Mouse (Mus musculus) urinary bladder, postnatal 14 days (tissue): ENCODE measurements around the gene Focad.
A peak's percentile ranks its signal among the peaks of the same experiment; 100 is the strongest.

Experiments used
- DNase-seq: peaks from one replicate; pipeline ENCODE4 v3.0.0; 2021; ENCODE audit warnings: low spot score

Focad gene

DNA sequence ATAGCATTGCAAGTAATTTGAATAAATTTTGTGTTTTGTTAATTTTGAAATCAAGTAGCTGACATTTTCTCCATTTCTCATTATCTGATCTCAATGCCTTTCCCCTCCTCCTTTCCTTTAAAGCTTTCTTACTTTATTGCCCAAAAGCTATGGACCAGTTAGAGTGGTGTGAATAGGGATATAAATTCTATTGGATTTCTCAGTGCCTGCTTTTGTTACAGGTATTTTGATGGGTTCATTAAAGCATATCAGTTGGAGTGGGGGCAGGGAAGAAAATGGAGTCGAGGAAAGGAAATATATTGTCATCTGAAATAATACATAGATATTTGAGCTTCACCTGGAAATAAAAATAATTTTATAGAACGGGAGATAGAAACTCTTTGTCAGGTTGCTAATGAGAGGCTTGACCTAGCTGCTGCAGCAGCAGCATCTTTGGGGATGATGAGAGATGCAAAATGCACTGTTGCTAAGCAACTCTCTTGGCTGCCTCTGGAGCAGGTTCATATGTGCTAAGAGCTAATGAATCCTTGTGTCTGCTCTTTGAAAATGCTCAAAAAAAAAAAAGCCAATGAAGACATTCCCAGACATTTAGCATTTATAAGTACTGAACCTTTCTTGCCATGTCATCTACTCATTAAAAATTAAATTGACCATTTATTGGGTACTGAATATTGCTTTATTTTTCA, 116.9 kb downstream of the Focad start:
- DNase-seq, result no peak

DNA sequence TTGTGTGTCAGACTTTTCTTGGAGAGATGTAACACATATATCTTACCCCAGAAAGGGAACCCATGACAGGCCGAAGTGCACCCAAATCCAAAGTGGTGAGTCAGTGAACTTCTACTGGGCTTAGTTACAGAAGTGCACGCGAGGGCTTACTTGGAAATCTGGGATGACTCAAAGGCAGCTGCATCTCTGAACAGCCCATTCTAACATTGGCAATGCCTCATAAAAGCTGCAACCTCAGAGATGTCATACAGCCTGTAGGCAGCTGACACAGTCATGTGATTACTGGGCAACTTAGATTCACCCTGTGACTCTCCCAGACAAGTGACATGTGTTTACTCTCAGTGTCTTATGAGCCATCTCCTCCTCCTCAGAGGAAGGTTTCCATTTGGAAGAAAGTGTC, 119.5 kb downstream of the Focad start:
- DNase-seq, result peak; percentile 18

DNA sequence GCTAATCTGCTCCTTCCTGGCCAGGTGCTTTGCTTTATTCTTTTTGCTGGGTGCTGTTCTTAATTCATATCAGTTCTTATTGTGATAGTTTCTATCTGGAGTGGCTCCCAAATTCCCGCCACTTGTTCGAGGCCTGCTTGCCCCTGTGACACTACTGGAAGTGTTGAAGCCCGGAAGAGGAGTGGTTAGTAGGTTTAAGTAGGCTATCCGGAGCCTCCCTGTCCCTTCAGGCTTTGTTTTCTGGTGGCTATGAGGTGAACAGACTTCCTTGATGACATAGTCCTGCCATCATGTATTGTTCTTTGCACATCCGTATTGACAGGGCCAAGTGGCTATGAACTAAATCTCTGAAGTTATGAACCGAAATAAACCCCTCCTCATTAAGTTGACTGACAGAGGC, 123.9 kb downstream of the Focad start:
- no peak for DNase-seq

DNA sequence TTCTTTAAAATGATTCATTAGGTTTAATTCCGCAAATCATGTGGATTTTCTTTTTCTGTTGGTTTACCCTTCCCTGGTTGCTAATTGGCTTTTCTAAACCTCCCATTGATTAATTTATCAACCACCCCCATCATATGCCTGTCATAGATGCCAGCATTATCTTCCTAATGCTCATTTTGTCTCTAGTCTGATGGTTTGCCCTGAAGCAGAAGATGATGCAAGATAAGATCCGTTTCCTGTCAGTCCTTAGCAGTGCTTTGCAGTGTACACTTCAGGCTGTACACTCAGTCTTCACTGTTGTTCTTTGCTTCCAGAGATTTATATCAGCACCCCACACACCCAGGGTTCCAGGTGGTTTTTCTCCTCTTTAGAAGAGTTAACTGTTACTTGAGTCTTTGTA, 124.4 kb downstream of the Focad start:
- DNase-seq, result no peak

DNA sequence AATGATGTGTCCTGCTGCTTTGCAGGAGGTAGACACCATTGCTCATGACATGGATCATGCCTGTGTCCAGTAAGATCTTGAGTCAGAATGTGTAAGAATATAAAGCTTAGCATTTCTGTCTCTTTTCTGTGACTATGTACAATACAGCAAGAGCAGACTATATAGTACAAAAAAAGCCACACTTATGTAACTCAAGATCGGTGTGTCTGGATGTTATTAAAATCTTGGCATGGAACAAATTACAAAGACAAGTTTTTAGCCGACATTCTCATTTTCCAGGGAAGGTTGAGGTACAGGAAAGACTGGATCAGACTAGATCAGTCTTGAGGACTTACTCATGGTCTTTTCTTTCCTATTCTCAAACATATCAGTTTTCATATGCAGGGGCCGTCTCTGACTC, 136.9 kb downstream of the Focad start:
- DNase-seq, result no peak

DNA sequence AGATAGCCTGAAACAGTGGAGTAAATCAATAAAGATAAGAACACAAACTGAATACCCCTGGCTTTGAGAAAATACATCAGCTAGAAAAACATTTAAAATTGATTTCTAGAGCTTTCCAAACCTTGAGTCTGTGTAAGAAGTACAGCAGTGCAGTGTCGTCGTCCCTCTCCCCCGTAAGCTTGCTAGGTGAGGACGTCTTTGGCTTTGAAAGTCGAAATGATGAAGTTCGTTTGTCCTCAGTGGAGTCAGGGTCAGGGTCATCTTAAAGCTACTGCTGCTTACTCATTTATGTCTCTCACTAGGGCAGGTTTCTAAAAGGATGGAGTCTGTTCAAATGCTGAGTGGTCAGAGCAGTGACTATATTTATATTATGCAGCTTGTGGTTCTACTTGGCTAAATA, 141.5 kb downstream of the Focad start:
- no peak for DNase-seq

DNA sequence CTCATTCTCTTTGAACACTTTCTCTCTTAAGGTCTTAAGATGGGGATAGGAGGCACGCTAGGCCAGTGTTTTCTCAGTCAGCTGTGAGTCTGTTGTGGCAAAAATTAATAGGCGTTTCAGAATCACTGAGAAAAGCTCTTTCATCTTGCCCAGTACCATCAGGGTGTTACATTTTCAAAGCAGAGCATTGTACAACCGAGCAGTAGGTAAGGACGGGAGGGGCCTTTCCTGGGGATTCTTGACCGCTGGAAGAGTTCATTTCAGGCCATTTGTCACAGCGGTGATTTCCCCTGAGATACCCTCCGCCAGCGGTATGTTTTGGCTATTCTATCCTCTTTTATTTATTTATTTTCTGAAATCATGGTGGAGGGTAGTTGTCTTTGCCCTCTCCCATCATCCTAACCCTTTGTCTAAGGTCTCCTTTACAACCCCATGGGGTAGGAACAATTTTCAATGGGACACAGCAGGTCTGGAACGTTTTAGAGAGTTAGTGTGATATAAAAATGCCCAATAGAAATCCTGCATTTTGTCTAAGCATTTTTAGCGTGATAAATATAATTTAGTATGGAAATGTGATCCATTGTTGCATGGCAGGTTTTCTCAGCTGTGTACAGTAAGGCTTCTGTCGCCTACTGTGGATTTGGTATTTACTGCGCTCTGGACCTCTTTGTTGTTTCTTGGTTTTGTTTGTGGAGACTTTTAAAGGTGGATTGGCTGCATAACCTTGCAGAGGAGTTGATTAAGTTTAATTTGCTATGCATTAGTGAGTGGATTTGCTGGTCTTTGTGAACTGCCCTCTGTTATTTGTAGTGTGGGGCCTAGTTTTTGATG, 142.7 kb downstream of the Focad start:
- no peak for DNase-seq

DNA sequence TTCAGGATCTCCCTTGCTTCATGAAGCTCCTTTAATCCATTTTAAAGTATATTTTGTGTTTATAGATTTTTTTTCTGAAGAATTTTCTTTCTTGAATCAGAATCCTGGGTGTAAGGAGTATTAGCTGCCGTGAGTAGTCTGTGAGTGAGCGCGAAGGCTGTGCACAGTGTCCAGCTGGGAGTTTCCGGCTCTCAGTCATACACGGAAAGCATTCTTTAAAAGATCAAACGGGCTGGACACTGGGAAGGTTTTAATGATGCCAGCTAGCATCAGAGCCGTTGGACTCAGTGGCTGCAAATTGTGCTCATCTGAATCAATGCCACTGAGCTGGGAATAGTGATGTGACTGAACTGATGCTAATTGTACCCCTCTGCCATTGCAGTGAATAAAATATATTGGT, 143.9 kb downstream of the Focad start:
- DNase-seq, result no peak

DNA sequence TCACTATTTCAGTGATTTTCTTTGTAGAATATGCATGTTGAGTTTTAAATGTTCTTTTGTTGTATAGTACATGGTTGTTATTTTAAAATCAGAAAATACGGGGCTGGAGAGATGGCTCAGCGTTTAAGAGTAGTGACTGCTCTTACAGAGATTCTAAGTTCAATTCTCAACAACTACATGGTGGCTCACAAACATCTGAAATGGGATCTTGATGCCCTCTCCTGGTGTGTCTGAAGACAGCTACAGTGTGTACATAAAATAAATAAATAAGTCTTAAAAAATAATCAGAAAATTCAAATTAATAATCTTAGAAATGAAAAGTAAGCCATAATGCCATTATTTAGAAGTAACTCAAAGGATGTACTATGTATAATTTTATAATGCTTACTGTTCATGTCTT, 149.4 kb downstream of the Focad start:
- no peak for DNase-seq

DNA sequence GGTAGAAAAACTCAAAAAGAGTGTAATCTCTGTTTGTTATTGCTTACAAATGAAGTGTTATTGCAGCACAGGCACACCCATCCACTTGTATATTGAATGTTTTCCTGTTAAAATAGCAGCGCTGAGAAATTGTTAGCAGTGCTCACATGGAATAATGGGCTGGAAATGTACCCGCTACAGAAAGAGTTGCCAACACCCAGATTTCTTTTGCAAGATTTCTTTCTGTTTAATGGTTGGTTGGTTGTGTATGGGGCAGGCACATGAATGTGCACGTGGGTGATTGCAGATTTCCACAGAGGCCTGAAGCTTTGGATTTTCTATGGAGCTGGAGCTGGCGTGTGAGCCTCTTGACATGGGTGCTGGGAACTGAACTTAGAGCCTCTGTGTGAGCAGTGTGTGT, 151.1 kb downstream of the Focad start:
- DNase-seq, result no peak

DNA sequence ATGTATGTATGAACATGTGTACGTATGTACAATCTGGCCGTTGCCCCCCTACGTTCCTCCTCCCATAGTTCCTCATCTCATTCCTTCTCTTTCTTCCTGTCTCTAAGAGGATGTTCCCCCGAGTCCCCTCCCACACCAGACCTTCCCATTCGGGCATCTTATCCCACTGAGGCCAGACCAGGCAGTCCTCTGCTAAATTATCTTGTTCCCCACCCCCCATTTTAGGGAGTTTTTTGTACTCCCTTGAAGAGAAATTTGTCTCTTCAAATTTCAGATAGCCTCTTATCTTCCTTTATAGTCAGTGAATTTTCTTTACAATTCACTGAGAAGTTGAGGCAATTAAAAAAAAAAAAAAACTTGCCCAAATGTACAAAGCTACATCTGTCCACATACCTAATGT, 166.9 kb downstream of the Focad start:
- DNase-seq, result no peak

DNA sequence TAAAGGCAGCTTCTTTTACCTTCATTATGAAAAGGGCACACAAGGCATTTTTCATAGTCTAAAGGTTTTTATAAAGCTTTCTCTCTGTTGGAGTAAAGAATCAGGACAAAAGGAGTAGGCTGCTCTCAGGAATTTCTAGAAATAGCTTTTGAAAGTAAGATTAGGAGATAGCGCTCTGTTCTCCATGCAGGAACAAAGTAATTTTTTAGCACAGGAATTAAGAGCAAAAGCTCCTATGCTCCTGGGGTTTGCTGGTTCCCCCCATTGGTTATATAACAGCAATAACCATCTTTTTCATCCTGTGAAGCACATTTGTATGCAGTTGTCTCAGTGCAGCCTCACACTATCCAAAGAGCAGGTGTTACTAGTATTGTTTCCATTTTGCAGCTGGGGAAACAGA, 170.1 kb downstream of the Focad start:
- DNase-seq, result no peak

DNA sequence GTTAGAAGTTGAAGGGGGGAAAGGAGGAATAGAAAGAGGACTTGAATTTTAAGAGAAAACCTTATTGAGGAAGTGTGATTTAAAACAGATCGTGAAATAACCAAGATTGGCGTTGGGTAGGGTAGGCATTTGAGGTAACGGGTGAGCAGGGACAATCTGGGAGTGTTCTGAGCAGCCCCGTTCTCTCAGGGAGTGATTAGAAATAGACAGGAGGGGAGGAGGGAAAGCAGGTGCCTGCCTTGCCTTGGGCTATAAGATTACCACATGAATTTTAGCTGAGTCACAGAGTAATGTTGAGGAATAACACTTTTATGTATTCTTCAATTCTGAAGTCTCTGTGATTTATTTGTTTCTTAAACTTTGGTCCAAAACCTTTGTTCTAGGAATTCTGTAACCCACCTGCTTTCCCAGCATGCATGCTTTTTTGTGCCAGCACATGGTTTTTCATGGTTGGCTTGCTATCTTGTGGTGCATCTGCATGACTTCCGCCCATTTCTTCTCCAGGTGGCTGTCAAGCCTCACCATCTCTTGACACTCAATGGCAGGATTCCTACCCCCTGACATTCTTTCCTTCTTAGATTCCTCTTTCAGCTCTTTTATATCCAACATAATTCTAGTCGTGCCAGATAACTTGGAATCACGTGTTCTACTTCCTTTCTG, 176.1 kb downstream of the Focad start:
- no peak for DNase-seq

DNA sequence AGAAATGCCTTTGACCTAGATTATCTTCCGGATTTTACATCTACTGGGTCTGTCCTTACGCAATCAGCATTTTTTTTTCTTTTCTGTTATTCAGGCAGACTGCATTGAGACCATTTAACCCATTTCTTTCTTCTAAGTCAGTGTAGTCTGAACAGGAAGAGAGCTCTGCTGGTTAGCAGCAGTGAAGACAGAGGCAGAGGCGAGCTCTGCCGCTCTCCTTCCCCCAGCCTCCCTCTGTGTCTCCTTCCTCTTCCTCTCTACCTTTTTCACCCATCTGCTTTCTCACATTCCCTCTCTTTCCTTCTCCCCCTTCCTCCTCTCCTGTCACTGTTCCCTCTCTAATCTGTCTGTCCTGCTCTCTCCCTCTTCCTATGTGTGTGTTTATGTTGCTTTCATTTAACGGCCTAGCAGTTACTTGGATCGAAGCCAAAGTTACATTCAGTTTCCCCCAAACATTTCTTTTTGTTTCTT, 181.2 kb downstream of the Focad start:
- no peak for DNase-seq

DNA sequence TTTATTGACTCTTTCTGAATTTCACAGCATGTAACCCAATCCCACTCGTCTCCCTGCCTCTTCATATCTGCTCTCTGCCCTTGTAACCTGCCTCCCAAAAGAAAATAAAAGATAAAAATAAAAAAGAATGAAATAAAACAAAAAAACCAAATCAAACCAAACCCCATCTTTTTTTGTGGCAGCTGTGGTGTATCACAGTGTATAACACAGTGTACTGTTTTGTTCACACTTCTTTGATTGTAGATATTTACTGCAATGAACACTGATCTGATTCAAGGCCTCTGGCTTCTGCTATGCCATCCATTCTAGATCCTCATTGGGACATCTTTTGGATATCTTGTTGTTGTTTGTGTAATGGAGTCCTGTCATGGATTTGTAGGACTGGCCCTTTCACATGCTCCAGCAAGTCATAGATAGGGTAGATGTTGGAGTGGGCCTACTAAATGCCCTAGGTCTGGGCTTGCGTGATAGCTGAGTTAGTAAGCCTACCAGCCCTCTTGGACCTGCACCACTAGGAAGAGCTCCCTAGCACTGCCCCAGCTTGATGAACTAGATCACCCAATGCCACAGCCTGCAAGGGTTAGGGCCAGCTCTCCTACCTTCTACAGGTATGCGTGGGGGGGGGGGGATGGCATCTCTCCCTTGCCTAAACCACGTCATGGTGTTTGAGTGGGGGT, 181.8 kb downstream of the Focad start:
- no peak for DNase-seq

DNA sequence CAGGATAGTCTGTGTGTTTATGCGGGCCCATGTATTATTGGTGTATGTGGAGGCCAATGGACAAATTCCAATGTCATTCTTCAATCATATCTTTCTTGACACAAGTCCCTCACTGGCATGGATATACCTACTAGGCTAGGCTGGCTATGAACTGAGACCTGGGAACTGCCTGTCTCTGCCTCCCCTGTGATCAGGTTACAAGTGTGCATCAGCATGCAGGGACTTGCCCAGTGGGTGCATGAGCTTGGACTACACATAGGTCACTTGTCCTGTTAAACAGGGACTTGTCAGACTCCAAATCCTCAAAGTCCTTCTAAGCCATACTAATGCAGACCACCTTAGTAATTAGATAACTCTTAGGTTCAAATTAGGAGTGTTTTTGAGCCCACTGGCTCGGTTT, 184.1 kb downstream of the Focad start:
- DNase-seq, result no peak

DNA sequence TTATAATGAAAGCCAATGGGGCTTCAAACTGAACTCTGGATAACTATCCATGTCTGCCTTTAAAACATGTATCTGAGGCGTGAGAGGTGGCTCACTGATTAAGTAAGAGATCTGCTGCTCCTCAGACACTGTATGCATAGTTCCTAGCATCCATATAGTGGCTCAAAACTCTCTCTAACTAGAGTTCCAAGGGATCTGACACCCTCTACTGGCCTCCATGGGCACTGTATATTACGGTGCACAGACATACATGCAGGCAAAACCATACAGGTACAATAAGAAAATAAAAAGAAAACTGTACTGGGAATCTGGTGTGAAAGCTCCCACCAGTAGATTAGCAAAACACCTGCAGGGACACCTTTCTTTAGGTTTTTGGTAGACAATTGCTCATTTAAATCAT, 186.1 kb downstream of the Focad start:
- no peak for DNase-seq

DNA sequence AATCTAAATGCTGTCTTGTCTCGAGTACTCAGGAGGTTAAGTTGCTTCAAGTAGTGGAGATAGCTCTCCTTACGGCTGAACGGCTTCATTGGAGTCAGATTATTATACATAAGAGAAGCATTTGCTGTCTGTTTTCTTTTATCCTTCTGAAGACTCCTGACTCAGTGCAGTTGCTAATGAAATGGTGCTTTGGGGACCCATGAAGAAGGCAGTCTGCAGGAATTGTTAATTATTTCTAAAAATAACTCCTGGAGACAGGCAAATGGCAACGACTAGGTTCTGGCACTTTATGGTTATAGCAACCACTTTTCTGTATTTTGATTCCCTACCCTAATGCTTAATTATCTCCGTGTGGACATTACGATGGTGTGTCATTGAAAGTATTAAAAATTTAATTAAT, 201.1 kb downstream of the Focad start:
- DNase-seq, result no peak

DNA sequence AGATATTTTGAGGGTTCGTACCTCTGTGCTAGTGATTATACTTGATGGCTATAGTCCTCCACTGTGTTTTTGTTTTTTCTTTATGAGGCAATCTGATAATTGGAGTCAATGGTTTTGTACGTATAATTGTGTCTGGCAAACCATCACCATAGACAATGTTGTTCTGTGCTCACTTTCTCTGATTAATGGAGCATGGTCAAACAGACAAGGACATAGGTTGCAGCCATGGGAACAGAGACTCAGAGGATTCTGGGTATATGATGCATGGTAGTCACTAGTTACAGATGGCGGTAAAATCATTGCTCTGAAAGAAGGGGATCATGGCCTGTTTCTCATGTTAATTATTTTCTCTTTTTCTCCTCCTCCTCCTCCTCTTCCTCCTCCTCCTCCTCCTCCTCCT, 205.1 kb downstream of the Focad start:
- no peak for DNase-seq

DNA sequence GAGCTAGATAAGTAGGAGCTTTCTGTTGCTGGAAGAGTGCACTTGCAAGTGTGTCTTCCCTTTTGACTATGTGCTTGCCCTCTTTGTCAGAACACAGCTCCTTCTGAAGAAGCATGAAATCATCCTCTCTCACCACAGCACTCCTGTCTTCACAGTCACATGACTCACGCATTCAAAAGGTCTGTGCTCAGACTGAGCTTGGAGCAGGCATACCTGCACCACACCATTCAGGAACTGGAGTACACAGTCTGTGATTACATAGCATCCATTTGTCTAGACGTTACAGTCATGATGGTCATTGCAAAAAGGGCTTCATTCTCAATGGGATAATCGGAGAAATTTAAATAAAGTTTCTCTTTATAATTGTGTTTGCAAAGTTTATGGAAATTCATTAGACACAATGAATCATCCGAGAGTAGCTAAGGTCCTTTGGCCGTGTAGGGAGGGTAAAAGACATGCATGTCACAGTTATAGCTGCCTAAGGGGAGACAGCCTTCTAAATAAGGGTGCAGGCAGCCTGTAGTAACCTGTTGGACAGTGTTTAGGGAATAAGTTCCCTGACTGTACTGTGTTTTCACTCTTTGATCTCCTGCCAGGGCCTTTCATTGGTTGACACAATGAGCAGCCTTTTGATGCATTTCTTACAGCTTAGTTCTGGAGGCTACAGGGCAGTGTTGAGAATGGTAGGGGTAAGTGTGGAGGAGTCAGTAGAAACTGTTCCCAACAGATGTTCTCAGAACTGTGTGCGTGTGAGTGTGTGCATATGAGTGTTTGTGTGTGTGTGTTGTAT, 206.6 kb downstream of the Focad start:
- no peak for DNase-seq

DNA sequence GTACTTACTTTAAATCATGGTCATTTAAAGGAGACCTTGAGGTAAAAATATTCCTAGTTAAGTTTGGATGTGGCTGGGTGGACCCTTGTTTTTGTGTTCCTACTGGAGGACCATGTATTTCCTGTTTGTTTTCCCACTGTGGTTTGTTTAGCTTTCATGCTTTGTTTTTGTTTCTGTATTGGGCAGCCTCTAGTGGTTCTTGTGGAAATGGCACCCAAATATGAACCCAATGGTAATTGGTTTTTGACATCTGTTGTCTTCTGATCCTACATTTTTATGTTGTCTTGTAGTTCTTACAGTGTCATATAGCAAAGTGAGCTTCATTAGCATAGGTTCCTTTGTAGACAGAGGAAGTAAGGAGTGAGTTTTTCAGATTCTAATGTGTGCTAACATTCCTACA, 207.9 kb downstream of the Focad start:
- DNase-seq, result no peak

DNA sequence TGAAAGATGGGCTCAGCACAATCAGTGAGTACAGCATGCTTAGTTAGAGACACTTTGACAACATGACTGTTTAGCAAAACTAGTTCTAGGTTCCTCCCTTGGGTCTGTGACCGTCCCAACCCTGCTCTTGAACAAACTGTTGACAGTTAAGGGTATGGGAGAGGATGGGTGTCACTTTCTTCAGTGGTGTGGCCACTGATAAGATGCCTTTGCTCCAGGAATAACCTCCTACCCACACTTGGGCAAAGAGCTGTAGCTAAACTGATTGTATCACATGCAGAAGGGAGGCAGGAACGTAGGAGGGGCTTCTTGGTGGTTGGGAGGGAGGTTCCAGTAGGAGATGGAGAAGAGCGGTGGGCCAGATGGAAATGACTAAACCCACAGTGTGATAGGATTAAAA, 213.3 kb downstream of the Focad start:
- no peak for DNase-seq
